Mouse (Mus musculus) kidney, adult 2 months (tissue): ENCODE data around the gene Sash1. TPM values are rescaled to one million over a fixed set of nuclear protein-coding genes. Genes with fewer than 3 reads are reported as not detected.

Experiments
- DNase-seq: peaks from one replicate; pipeline ENCODE4 v3.0.0; 2021
- H3K27ac ChIP-seq: fragments of 200-500 bp; 2 replicates; pipeline ENCODE4 v1.5.1; 2012; ENCODE audit warnings: low read depth, low read length, control low read depth, inconsistent platforms; ENCODE audit not compliant: insufficient read depth
- H3K27me3 ChIP-seq: fragments of 200-500 bp; replicated peaks from 2 replicates; pipeline ENCODE4 v1.6.1; 2012; ENCODE audit warnings: mild to moderate bottlenecking, moderate library complexity, low read length, inconsistent platforms; ENCODE audit not compliant: control insufficient read depth, insufficient read depth
- H3K36me3 ChIP-seq: fragments of 200-500 bp; 2 replicates; pipeline ENCODE4 v1.6.1; 2012; ENCODE audit warnings: mild to moderate bottlenecking, moderate library complexity, low read length, inconsistent platforms; ENCODE audit not compliant: control insufficient read depth, insufficient read depth
- H3K4me1 ChIP-seq: fragments of 200-500 bp; 2 replicates; pipeline ENCODE4 v1.6.1; 2011; ENCODE audit warnings: low read length; ENCODE audit not compliant: control insufficient read depth, insufficient read depth
- H3K4me3 ChIP-seq: fragments of 200-500 bp; 2 replicates; pipeline ENCODE4 v1.5.1; 2011; ENCODE audit warnings: mild to moderate bottlenecking, low read depth, low read length, control low read depth; ENCODE audit not compliant: insufficient read depth
- CTCF ChIP-seq: fragments of 200-500 bp; conservative IDR thresholded peaks from 2 replicates; pipeline ENCODE4 v1.5.1; 2011; ENCODE audit warnings: low read depth, mild to moderate bottlenecking, control low read depth, low read length, moderate library complexity, mixed read lengths; ENCODE audit not compliant: insufficient read depth, insufficient read length
- POLR2A ChIP-seq: fragments of 200-500 bp; IDR thresholded peaks from one replicate; pipeline ENCODE4 v1.6.1; 2011; ENCODE audit warnings: low read depth, low read length, control low read depth
- WGBS: fragments of 180-500 bp; shearing (Covaris S2); methylation state at CpG from one replicate; pipeline ENCODE4 v1.1.7; 2018; 5-methylcytosine and 5-hydroxymethylcytosine counted together
- polyA plus RNA-seq: library from polyadenylated mRNA; depleted of rRNA; stranded (reverse); fragments of >200 nt; gene quantifications from 2 replicates; pipeline ENCODE4 v1.2.3, GENCODE M21; 2012

Sash1 gene
- polyA plus RNA-seq, 1 experiment = 13.5 TPM

DNA sequence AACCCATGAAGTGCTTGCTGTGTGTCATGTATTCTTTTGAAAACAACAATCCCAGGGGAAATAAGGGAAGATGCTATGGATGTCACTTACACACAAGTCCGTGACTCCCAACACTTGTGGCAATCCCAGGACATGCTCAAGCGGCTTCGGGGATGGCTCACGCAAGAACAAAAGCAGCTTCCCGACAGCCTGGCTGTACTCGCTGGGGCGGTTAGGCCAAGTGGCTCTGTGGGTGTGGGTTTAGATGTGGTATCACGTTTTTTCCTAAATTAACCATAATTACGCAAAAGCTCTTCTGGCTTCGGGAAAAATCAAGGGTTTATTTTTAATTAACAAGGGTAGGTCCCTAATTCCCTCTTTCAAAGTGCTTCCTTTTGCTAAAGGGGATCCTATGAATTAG lies 59.6 kb downstream of the Sash1 start:
- no peak for DNase-seq
- no peaks in the 10 kb centered on the region for H3K36me3 ChIP-seq
- H3K27ac ChIP-seq = no peak overlapping the region
- TF ChIP-seq POLR2A = no peak
- no peak for TF ChIP-seq CTCF
- WGBS = 71% methylated on average over 10 of the region's 10 CpGs
- H3K4me3 ChIP-seq = no peak overlapping the region
- H3K27me3 ChIP-seq = no peaks in the 10 kb centered on the region
- H3K4me1 ChIP-seq = peaks cover 9% of the 10 kb centered on the region; the same call in 1 of the 2 replicates

DNA sequence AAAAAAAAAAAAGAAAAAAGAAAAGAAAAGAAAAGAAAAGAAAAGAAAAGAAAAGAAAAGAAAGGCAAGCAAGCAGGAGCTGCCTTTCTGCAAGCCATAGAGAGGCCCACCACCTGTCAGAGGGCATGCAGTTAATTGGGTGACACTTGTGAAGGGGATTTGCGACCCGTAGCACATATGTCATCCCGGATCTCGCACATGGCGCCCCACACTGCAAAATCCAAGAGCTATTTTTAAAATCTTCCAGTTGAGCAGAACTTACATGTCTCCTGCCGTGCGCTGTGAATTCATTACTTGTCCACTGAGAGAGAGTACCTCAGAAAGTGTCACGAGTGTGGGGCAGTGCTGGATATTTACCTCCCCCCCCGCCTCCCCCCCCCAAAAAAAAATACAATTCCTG lies 60.0 kb downstream of the Sash1 start:
- 79% methylated on average over 9 of the region's 9 CpGs for WGBS

DNA sequence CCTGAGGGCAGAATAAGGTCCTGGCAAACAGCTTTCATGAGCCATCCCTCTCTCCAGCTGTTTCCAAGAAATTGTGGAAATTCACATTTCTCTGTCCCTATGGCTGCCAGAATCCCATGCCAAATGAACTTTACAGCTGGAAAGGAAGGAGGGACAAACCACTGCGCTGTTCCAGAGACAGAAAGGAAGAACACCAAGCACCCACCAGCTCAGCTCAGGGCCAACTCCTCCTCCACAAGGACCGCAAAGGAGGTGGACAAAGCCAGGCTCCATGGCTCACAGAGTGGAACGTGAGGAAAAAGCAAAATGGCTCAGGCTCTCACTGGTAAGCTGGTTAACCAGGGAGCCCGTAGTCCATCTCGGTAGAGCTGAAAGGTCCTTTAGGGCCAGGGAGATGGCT lies 67.8 kb downstream of the Sash1 start:
- peak overlapping the region; percentile 57 for H3K27ac ChIP-seq
- H3K4me3 ChIP-seq = no peak overlapping the region
- H3K4me1 ChIP-seq = peaks cover 28% of the 10 kb centered on the region
- TF ChIP-seq CTCF = no peak
- no peak for TF ChIP-seq POLR2A
- no peaks in the 10 kb centered on the region for H3K36me3 ChIP-seq
- 48% methylated on average over 5 of the region's 5 CpGs for WGBS
- DNase-seq = peak; percentile 64
- H3K27me3 ChIP-seq = no peaks in the 10 kb centered on the region

More for the DNA sequence above, 60.0 kb downstream of the Sash1 start:
- Histone ChIP-seq H3K27me3 (no peaks in the 10 kb centered on the region), H3K36me3 (no peaks in the 10 kb centered on the region), H3K27ac (no peak overlapping the region), H3K4me3 (no peak overlapping the region), H3K4me1 (peaks cover 9% of the 10 kb centered on the region; the same call in 1 of the 2 replicates)
- TF ChIP-seq POLR2A = no peak
- TF ChIP-seq CTCF = no peak
- no peak for DNase-seq

DNA sequence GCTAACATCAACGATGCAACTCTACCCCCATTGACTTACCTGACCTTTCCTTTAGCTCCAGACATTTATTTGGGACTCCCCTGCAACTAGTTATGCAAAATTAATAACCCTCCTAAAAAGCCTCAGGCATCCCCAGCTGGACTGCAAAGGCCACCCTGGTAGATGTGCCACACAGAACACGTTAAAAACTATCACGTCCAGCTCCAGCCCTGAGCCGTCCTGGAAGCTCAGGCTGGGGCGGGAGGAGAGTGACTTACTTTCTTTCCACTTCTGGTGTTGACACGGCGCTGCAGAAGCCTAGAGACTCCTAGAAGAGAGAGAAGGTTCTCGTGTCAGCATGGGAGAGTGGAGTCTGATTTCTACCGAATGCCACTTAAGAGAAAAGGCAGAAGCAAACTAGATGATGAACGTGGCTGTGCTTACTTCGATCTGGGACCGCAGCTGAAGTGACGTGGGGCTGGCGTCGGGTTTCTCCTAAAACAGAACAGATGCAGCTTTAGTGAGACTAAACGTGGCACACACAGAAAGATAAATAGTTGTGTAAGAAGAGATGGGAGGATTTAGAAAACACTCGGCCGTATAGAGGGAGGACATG lies 71.8 kb downstream of the Sash1 start:
- Histone ChIP-seq H3K4me3 (no peak overlapping the region), H3K27me3 (no peaks in the 10 kb centered on the region), H3K27ac (no peak overlapping the region; the same call in 1 of the 2 replicates), H3K4me1 (peaks cover 34% of the 10 kb centered on the region), H3K36me3 (no peaks in the 10 kb centered on the region; the same call in 1 of the 2 replicates)
- no peak for DNase-seq
- TF ChIP-seq CTCF (no peak), POLR2A (no peak)
- WGBS = 59% methylated on average over 18 of the region's 18 CpGs

DNA sequence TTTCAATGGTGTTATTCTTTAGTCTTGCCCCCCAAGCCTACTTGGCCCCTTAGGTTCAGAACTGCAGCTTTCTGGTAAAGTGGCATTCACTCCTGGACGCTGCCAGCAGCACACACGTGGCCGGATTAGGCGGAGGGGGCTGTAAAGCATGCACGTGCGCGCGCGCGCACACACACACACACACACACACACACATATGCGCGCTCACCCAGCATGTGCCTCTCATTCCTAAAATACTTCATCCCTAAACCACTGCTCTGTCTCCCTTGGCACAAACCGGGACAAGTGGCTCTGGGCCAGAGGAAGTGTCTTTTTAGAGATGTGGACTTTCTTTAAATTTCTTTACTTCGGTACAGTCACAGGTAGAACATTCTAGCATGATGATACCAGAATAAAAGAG lies 72.6 kb downstream of the Sash1 start:
- no peaks in the 10 kb centered on the region for H3K27me3 ChIP-seq
- TF ChIP-seq CTCF = no peak
- TF ChIP-seq POLR2A = no peak
- peaks cover 34% of the 10 kb centered on the region for H3K4me1 ChIP-seq
- no peak overlapping the region for H3K4me3 ChIP-seq
- no peaks in the 10 kb centered on the region; the same call in 1 of the 2 replicates for H3K36me3 ChIP-seq
- WGBS = 57% methylated on average over 14 of the region's 14 CpGs
- peak overlapping the region; percentile 67 for H3K27ac ChIP-seq
- DNase-seq = peak; percentile 52

DNA sequence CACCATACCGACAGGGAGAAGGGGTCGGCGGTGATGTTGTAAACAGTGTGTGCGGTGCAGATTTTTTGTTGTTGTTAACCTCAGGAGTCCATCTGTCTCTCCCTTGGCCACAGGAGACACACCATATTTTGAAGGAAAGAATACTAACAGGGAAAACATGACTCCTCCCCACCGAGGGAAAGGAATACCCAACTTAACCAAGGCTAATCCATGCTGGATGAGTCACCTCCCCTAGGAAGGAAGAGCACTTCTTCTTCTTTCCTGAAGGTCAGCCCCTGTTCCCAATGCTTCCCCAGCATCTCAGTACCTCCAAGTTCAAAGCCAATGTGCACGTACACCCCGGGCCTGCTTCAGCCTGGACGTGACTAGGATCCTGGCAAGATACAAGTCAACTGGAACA lies 73.1 kb downstream of the Sash1 start:
- TF ChIP-seq POLR2A (no peak), CTCF (no peak)
- Histone ChIP-seq H3K4me1 (peaks cover 34% of the 10 kb centered on the region), H3K4me3 (no peak overlapping the region), H3K27ac (peak overlapping the region; percentile 67), H3K27me3 (no peaks in the 10 kb centered on the region), H3K36me3 (no peaks in the 10 kb centered on the region; the same call in 1 of the 2 replicates)
- DNase-seq = no peak
- 77% methylated on average over 8 of the region's 8 CpGs for WGBS

DNA sequence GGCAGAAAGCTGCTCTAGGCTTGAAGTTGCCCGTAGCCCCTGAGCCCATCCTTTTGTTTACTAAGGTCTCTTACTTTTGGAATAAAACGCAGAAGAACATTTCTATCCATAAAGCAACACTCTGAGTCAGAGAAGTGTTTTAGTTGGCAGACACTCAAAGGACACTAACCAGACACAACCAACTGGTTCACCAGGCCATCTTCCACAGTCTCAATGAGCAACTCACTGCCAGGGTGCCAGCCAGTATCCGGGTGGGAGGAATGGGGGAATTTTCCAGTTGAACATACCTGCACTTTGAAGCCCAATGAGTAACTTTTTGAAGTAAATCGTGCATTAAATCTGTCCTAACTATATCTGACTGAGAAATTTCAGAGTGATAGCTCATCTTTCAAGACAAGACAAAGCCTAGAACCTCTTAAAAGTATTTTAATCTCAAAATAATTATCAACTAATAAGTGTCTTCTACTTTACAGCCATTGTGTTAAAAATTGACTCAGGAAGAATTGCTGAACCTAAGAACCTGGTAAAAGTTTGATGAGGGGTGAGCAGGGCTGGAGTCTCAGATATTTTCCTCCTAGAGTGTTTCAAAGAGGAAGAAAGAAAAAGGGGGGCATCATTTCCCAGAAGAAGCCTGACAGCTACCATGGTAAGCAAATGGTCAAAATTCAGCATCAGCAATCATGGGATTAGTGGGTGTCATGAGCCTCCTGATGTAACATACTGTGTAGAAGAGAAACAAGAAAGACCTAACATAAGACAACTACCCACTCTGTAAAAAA lies 74.4 kb downstream of the Sash1 start:
- Histone ChIP-seq H3K4me3 (no peak overlapping the region), H3K27me3 (no peaks in the 10 kb centered on the region), H3K27ac (peak overlapping the region; percentile 89), H3K4me1 (peaks cover 34% of the 10 kb centered on the region), H3K36me3 (no peaks in the 10 kb centered on the region; the same call in 1 of the 2 replicates)
- WGBS = 36% methylated on average over 4 of the region's 4 CpGs
- peak; percentile 91 for DNase-seq
- TF ChIP-seq CTCF = no peak
- TF ChIP-seq POLR2A = no peak
